Mouse (Mus musculus): ENCODE measurements around the gene Nfat5. TPM values are rescaled to one million over a fixed set of nuclear protein-coding genes. Genes with fewer than 3 reads are reported as not detected.

Gene Nfat5
- 6.2 and 8.2 TPM in 2 replicates for polyA plus RNA-seq (2014; fragmentation: Nextera tagmentation; extraction: Ambion mirVana)

- ATAC-seq (replicated peaks; ENCODE audit: low FRiP score) = peak; percentile 94
- peak within 1 kb of the TSS; percentile 91 for H3K9ac ChIP-seq (ENCODE audit: low read depth, low read length)
- WGBS = under 1% methylated on average over 39 of the region's 49 CpGs
Measured at GRCm38 (mm10) chr8:107292928-107293601, at the start of gene Nfat5. Gene Nfat5, plus strand, starts transcription at chr8:107293470.

GRCm38 (mm10) chr8:107244218-107244617 is 49.1 kb upstream of the Nfat5 start:
- Histone ChIP-seq H3K36me3 (ENCODE audit: control insufficient read depth, insufficient read depth, low read length) (no peaks in the 10 kb centered on the region), H3K9me3 (ENCODE audit: control insufficient read depth, low read length) (no peaks in the 10 kb centered on the region), H3K4me3 (ENCODE audit: low read depth, low read length) (no peak overlapping the region), H3K9ac (ENCODE audit: low read depth, low read length) (no peak overlapping the region), H3K4me2 (no peak overlapping the region), H3K4me1 (replicated peaks; ENCODE audit: control insufficient read depth, insufficient read depth, low read length) (no peaks in the 10 kb centered on the region), H3K27me3 (replicated peaks; ENCODE audit: control insufficient read depth, insufficient read depth, low read length) (no peaks in the 10 kb centered on the region), H3K27ac (ENCODE audit: low read depth, low read length) (no peak overlapping the region)
- DNase-seq (ENCODE audit: low spot score) = no peak
- ATAC-seq (replicated peaks; ENCODE audit: low FRiP score) = no peak
- WGBS = 76% methylated on average over 8 of the region's 8 CpGs

More at GRCm38 (mm10) chr8:107292928-107293601, at the start of gene Nfat5:
- peak within 1 kb of the TSS; percentile 85 for H3K4me2 ChIP-seq
- H3K4me3 ChIP-seq (ENCODE audit: low read depth, low read length) = peak within 1 kb of the TSS; percentile 87
- H3K9me3 ChIP-seq (ENCODE audit: control insufficient read depth, low read length) = no peaks in the 10 kb centered on the region
- H3K27me3 ChIP-seq (replicated peaks; ENCODE audit: control insufficient read depth, insufficient read depth, low read length) = no peaks in the 10 kb centered on the region
- H3K27ac ChIP-seq (ENCODE audit: low read depth, low read length) = peak within 1 kb of the TSS; percentile 95
- peaks cover 8% of the 10 kb centered on the region; the same call in 1 of the 2 replicates for H3K4me1 ChIP-seq (replicated peaks; ENCODE audit: control insufficient read depth, insufficient read depth, low read length)
- no peaks in the 10 kb centered on the region for H3K36me3 ChIP-seq (ENCODE audit: control insufficient read depth, insufficient read depth, low read length)
- DNase-seq (ENCODE audit: low spot score) = peak; percentile 100

GRCm38 (mm10) chr8:107248456-107248855 is 44.8 kb upstream of the Nfat5 start:
- no peak for ATAC-seq (replicated peaks; ENCODE audit: low FRiP score)
- no peak overlapping the region for H3K4me3 ChIP-seq (ENCODE audit: low read depth, low read length)
- WGBS = 67% methylated on average over 6 of the region's 6 CpGs
- H3K36me3 ChIP-seq (ENCODE audit: control insufficient read depth, insufficient read depth, low read length) = no peaks in the 10 kb centered on the region
- H3K4me1 ChIP-seq (replicated peaks; ENCODE audit: control insufficient read depth, insufficient read depth, low read length) = no peaks in the 10 kb centered on the region
- no peak overlapping the region for H3K4me2 ChIP-seq
- H3K9ac ChIP-seq (ENCODE audit: low read depth, low read length) = no peak overlapping the region
- H3K27me3 ChIP-seq (replicated peaks; ENCODE audit: control insufficient read depth, insufficient read depth, low read length) = no peaks in the 10 kb centered on the region
- DNase-seq (ENCODE audit: low spot score) = no peak
- H3K27ac ChIP-seq (ENCODE audit: low read depth, low read length) = no peak overlapping the region
- H3K9me3 ChIP-seq (ENCODE audit: control insufficient read depth, low read length) = no peaks in the 10 kb centered on the region

GRCm38 (mm10) chr8:107251481-107252104 is 41.7 kb upstream of the Nfat5 start:
- no peak for ATAC-seq (replicated peaks; ENCODE audit: low FRiP score)
- DNase-seq (ENCODE audit: low spot score) = no peak
- peaks cover 3% of the 10 kb centered on the region; the same call in 1 of the 2 replicates for H3K4me1 ChIP-seq (replicated peaks; ENCODE audit: control insufficient read depth, insufficient read depth, low read length)
- WGBS = 84% methylated on average over 5 of the region's 5 CpGs
- no peak overlapping the region for H3K9ac ChIP-seq (ENCODE audit: low read depth, low read length)
- no peaks in the 10 kb centered on the region for H3K27me3 ChIP-seq (replicated peaks; ENCODE audit: control insufficient read depth, insufficient read depth, low read length)
- no peaks in the 10 kb centered on the region for H3K36me3 ChIP-seq (ENCODE audit: control insufficient read depth, insufficient read depth, low read length)
- H3K27ac ChIP-seq (ENCODE audit: low read depth, low read length) = no peak overlapping the region
- H3K4me2 ChIP-seq = no peak overlapping the region
- no peaks in the 10 kb centered on the region for H3K9me3 ChIP-seq (ENCODE audit: control insufficient read depth, low read length)
- H3K4me3 ChIP-seq (ENCODE audit: low read depth, low read length) = no peak overlapping the region

GRCm38 (mm10) chr8:107253121-107253520 is 40.1 kb upstream of the Nfat5 start:
- ATAC-seq (replicated peaks; ENCODE audit: low FRiP score) (no peak), DNase-seq (ENCODE audit: low spot score) (no peak)
- no peak overlapping the region for H3K4me2 ChIP-seq
- no peaks in the 10 kb centered on the region for H3K9me3 ChIP-seq (ENCODE audit: control insufficient read depth, low read length)
- no peaks in the 10 kb centered on the region for H3K36me3 ChIP-seq (ENCODE audit: control insufficient read depth, insufficient read depth, low read length)
- no peak overlapping the region for H3K27ac ChIP-seq (ENCODE audit: low read depth, low read length)
- H3K4me1 ChIP-seq (replicated peaks; ENCODE audit: control insufficient read depth, insufficient read depth, low read length) = peaks cover 3% of the 10 kb centered on the region; the same call in 1 of the 2 replicates
- 65% methylated on average over 6 of the region's 6 CpGs for WGBS
- no peak overlapping the region for H3K9ac ChIP-seq (ENCODE audit: low read depth, low read length)
- no peaks in the 10 kb centered on the region for H3K27me3 ChIP-seq (replicated peaks; ENCODE audit: control insufficient read depth, insufficient read depth, low read length)
- H3K4me3 ChIP-seq (ENCODE audit: low read depth, low read length) = no peak overlapping the region

GRCm38 (mm10) chr8:107254403-107254802 is 38.9 kb upstream of the Nfat5 start:
- peaks cover 3% of the 10 kb centered on the region; the same call in 1 of the 2 replicates for H3K4me1 ChIP-seq (replicated peaks; ENCODE audit: control insufficient read depth, insufficient read depth, low read length)
- 43% methylated on average over 3 of the region's 3 CpGs for WGBS
- no peak overlapping the region for H3K9ac ChIP-seq (ENCODE audit: low read depth, low read length)
- H3K4me3 ChIP-seq (ENCODE audit: low read depth, low read length) = no peak overlapping the region
- H3K9me3 ChIP-seq (ENCODE audit: control insufficient read depth, low read length) = no peaks in the 10 kb centered on the region
- no peaks in the 10 kb centered on the region for H3K36me3 ChIP-seq (ENCODE audit: control insufficient read depth, insufficient read depth, low read length)
- ATAC-seq (replicated peaks; ENCODE audit: low FRiP score) (no peak), DNase-seq (ENCODE audit: low spot score) (no peak)
- H3K27me3 ChIP-seq (replicated peaks; ENCODE audit: control insufficient read depth, insufficient read depth, low read length) = no peaks in the 10 kb centered on the region
- H3K27ac ChIP-seq (ENCODE audit: low read depth, low read length) = no peak overlapping the region
- H3K4me2 ChIP-seq = no peak overlapping the region

- Histone ChIP-seq H3K27ac (ENCODE audit: low read depth, low read length) (no peak overlapping the region), H3K36me3 (ENCODE audit: control insufficient read depth, insufficient read depth, low read length) (no peaks in the 10 kb centered on the region), H3K4me3 (ENCODE audit: low read depth, low read length) (no peak overlapping the region), H3K4me2 (no peak overlapping the region), H3K9me3 (ENCODE audit: control insufficient read depth, low read length) (no peaks in the 10 kb centered on the region), H3K9ac (ENCODE audit: low read depth, low read length) (no peak overlapping the region), H3K27me3 (replicated peaks; ENCODE audit: control insufficient read depth, insufficient read depth, low read length) (no peaks in the 10 kb centered on the region), H3K4me1 (replicated peaks; ENCODE audit: control insufficient read depth, insufficient read depth, low read length) (peaks cover 3% of the 10 kb centered on the region; the same call in 1 of the 2 replicates)
- no peak for ATAC-seq (replicated peaks; ENCODE audit: low FRiP score)
- 64% methylated on average over 11 of the region's 11 CpGs for WGBS
- no peak for DNase-seq (ENCODE audit: low spot score)
Measured at GRCm38 (mm10) chr8:107254951-107255457, 38.3 kb upstream of the Nfat5 start.

- H3K27ac ChIP-seq (ENCODE audit: low read depth, low read length) = no peak overlapping the region
- H3K4me2 ChIP-seq = no peak overlapping the region
- H3K4me3 ChIP-seq (ENCODE audit: low read depth, low read length) = no peak overlapping the region
- H3K36me3 ChIP-seq (ENCODE audit: control insufficient read depth, insufficient read depth, low read length) = no peaks in the 10 kb centered on the region
- no peaks in the 10 kb centered on the region for H3K9me3 ChIP-seq (ENCODE audit: control insufficient read depth, low read length)
- H3K9ac ChIP-seq (ENCODE audit: low read depth, low read length) = no peak overlapping the region
- DNase-seq (ENCODE audit: low spot score) (no peak), ATAC-seq (replicated peaks; ENCODE audit: low FRiP score) (no peak)
- H3K4me1 ChIP-seq (replicated peaks; ENCODE audit: control insufficient read depth, insufficient read depth, low read length) = peaks cover 3% of the 10 kb centered on the region; the same call in 1 of the 2 replicates
- no peaks in the 10 kb centered on the region for H3K27me3 ChIP-seq (replicated peaks; ENCODE audit: control insufficient read depth, insufficient read depth, low read length)
- 67% methylated on average over 5 of the region's 5 CpGs for WGBS
Measured at GRCm38 (mm10) chr8:107257223-107257622, 36.0 kb upstream of the Nfat5 start.
